Mouse (Mus musculus): ENCODE results near the gene Ryr3.

DNA sequence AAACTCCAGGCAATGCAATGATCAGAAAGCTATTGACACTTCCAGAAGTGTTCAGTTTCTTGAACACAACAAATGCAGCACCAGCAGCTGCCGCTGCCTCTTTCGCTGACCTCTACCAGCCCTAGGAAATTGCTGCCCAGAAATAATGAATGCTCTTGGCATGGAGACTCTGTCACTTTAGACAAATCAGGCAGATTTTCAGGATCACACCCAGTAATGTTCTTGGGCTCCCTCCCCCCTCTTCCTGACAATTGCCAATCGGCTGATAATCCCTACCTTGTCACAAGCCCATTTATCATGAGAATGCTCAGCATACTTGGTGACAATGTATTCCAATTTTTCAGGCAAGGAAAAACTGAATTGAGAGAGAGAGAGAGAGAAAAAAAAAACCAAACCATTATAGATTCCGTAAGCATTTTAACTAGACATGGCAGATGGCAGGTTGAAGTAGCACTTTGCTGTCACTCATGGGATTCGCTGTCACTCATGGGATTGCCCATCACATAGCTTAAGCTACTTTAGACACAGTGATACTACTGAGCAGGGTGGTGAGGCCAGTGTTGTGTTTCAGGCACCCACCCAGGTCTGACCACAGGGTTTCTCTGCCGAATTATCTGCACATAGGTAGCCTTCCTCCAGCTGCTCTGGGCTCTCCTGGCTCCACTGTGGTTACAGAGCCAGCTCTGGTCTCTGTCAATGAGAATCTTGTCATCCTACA, 455.5 kb downstream of the Ryr3 start:
- TF ChIP-seq POLR2A (IDR thresholded peaks at IDR 0.05; ENCODE audit: insufficient read depth, low read depth, low read length) (no peak), CTCF (IDR thresholded peaks at IDR 0.05; ENCODE audit: insufficient read depth, low read depth, low read length) (no peak)

All from olfactory bulb, adult 2 months (tissue).